Mouse (Mus musculus) brain, embryonic 14.5 days (tissue): ENCODE data around the gene Gfap.

ENCODE experiments used
- CTCF ChIP-seq: fragments of 200-500 bp; IDR thresholded peaks from 2 replicates; pipeline ENCODE4 v1.5.1; 2012; ENCODE audit warnings: inconsistent platforms, mild to moderate bottlenecking, moderate library complexity, borderline replicate concordance; ENCODE audit not compliant: insufficient read depth, insufficient read length; ENCODE audit errors: extremely low read depth
- POLR2A ChIP-seq: fragments of 200-500 bp; IDR thresholded peaks from 2 replicates; pipeline ENCODE4 v1.6.1; 2012; ENCODE audit warnings: mild to moderate bottlenecking, inconsistent platforms, borderline replicate concordance; ENCODE audit not compliant: poor library complexity, insufficient read depth, insufficient read length, severe bottlenecking; ENCODE audit errors: extremely low read depth

DNA sequence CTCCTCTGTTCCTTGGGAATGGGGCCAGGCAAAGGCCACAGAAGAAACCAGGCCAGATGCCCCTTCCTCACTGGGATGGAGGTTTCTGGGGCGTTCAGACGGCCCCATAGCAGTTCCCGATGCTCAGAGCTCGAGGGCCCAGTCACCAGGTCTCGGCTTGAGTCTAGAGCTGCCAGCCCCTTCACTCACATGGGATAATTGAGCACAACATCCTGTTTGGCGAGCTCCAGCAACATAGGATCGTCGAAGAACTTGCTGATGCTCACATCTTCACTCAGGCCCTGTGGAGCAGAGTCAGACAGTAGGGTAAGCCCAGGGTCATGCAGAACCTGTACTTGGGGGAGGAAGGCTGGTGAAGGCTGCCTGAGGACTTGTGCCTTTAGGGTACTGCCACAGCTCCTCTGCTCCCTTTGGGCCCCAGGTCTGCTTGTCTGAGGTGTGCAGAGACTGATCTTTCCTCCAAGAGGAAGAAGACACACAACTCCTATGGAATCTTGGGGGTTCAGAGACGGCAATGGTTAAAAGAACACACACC is 62.0 kb downstream of the Gfap start:
- TF ChIP-seq CTCF (no peak), POLR2A (no peak)
